Mouse (Mus musculus): Measurements from ENCODE around the gene Slc5a2.

Slc5a2 gene

DNA sequence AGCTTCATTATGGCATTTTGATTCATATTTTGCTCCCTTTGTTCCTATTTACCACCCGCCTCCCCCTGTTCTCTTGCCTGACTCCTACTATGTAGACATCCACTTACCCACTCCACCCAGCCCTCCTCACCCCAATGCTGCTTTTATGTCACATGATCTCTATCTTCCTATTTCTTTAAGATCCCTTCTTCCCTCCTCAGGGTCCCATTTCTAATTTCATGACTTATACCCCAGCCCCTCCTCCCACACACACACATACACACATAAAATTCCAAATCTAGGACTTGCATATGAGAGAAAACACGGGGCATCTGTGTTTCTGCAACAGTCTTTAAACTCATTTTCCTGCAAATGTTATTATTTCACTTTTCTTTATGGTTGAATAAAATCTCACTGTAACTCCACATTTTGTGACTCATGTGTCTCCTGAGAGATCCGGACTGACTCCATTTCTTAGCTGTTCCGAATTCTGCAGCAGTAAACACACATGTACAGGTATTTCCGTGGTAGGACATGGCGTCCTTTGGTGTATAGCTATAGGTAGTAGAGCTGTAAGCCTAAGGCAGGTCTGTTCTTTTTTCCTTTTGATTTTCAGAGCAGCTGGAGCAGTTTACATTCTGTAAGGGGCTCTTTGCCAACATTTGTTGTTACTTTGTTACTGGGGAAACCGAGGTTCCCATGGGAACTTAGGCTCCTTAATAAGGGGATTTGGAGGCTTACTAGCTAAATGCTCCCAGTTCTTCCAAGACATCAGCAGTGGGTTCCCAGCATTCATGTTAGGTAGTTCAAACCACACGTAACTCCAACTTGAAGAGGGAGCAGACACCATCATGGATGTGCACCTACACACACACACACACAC lies 33.3 kb downstream of the Slc5a2 start:
- peak; percentile 73 for DNase-seq (ENCODE audit: low read depth)

DNA sequence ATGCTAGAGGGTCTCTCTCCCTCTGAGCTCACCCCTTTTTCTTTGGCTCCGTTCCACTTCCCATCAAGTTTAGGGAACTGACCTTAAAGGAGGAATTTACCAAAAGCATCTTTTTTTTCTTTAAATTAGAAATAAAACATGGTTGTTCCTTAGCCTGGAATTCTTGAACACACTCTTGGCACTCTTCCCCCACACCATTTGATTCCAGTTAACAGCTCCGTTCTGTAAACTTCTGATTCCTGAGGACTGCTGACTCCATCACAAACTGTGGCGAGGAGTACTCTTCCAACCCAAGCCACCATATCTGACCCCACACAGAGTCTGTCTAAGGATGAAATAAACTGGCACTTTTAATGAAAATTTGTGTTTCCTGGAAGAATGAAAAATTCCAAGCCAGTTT lies 35.5 kb downstream of the Slc5a2 start:
- peak; percentile 76 for DNase-seq (ENCODE audit: low read depth)

DNA sequence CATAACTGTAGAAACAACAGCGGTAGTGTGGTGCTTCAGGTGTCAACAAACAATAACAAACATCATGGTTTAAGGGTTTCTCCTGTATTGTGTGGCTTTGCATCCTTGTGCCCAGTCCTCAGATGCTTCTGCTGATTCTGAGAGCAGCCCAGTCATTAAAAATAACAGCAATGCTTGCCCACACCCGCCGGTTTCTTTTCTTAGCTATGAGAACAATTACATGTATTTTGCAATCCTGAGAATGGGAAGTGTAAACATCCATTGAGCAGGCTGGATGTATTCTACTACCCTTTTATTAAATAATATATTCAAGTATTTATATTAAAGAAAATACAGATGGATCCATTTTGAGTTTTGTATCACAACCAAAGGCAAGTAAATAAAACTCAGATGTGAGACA lies 36.7 kb downstream of the Slc5a2 start:
- no peak for DNase-seq (ENCODE audit: low read depth)

DNA sequence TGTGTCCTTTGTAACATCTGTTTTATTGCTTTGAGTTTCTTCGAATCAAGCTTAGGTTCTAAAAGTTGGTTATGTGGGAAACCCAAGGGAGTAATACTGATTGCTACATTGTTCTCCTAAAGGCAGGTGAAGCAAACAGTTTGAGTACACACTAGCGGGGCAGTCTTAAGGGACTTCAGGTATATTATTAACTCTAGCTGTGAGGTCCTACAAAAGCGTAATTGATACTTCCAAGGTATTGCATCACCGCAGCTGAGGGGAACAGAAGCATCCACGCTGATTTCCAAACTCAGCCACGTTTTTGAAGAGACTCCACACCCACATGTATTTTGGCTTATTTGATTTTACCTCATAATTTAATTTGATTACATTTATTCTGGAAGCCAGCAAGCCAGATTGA lies 38.7 kb downstream of the Slc5a2 start:
- DNase-seq (ENCODE audit: low read depth), result no peak

DNA sequence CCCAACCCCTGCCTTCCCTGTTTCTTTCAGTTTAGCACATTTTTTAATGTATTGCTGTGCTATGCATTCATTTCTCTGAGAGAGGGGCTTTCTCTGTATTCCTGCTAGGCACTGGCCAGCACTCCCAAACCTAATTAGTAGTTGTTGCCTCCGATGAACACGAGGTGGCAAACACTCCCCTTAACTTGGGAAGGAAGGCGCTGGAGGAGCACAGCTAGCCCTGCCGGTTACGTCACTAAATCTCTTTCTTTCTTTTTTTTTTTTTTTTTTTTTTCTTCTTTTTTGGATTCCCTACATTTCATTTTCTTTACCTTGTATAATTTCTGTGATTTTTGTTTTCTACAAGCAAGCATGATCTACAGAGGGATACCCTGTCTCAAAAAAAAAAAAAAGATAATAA lies 39.5 kb downstream of the Slc5a2 start:
- peak; percentile 84 for DNase-seq (ENCODE audit: low read depth)

DNA sequence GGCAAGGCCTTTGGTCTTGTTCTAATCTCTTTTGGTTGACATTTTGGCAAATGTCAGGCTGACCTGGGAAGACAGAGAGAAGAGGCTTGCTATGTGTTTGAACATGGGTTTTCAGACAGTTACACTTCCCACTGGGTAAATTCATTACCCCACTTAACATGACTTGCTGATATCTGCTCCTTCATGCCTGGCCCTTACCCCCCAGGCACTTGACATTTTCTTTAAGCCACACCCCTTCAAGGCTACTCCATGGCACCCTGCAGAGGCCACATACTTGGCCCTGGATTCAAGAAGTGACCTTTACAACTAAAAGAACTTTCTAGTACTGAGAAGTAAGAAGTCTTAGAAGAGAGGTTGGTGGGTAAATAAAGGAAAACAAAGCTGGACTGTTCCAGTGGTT lies 42.4 kb downstream of the Slc5a2 start:
- DNase-seq (ENCODE audit: low read depth), result no peak

DNA sequence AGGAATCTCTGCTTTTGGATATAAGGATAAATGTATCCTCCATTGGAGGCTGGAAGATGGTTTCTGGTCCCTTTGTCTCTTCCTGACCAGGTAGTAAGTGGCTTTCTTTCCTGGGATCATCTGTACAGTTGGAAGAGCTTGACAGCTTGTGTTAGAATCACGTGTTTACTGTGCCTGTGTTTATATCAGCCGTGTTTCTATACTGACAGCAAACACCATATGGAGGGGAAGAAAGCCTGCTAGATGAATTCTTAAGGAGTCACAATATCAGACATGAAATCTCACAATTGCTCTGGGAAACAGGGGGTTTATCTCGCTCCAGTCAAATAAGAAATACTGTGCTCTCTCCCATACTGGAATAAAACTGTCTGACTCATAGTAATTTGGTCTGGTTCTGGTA lies 43.8 kb downstream of the Slc5a2 start:
- DNase-seq (ENCODE audit: low read depth), result no peak

DNA sequence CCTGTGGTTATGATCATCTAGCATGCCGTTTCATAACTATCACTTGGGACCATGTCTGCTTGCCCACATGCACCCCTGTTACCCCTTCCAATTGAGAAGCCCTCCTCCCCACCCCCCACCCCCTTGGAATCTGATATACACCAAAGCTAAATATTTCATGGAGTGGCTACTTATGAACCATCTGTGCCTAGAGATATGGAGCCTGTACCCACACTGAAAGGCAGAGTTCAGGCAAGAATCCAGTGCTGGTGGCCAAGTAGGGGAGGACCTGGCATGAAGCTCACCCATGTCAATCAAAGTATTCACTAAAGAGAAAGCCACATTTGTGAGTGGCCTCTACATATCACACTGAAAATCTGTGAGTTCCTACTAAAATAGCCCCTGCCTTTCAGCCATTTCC lies 44.3 kb downstream of the Slc5a2 start:
- peak; percentile 40 for DNase-seq (ENCODE audit: low read depth)

DNA sequence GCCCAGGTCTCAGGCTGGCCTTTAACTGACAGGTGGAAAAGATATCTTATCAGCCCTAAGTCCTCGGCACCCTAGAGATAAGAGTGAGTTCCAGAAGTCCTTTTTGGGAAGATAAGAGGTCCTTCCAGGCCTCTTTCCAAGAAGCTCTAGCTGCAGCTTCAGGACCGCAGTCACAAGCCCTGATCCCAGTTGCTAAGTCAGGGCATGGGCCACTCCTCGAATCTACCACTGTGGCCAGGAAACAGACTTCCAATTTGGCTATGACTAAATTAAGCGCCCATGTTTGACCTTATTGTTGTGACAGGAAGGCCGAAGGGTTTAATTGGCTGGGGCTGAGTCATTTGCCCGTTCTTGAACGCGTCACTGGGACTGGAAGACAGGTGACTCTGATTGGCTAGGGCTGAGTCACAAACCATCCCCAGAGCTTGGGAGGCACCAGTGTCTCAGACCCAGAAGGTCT lies 44.8 kb downstream of the Slc5a2 start:
- peak; percentile 69 for DNase-seq (ENCODE audit: low read depth)

DNA sequence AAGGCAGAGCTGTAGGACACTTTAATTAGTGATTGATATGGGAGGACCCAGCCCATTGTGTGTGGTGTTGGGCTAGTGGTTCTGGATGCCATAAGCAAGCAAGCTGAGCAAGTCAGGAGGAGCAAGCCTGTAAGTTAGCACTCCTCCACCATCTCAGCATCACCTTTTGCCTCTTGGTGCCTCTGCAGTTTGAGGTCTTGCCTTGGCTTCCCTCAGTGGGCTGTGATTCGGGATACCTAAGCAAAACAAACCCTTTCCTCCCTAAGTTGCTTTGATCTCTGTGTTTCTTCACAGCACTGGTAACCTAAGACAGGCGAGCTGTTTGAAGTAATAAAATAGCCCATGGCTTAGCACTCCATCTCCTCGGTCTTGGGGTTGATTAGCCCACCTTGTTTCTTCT lies 45.8 kb downstream of the Slc5a2 start:
- DNase-seq (ENCODE audit: low read depth), result no peak

DNA sequence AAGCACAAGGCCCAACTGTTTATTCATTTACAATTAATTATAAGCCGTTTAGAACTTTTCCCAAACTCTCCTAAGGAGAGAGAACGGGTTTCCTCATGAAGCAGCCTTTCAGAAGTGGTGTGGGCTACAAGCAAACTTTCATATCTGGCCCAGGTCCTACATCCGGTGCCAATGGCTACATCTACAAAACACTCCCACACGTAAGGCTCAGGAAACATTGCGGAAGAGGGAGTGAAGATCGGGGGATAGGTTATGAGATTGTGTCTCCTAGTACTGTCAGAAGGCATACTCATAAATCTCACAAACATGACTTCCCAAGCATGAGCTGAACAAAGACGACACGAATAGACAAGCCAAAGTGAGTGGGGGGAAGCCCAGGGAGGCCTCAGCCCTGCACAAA lies 46.4 kb downstream of the Slc5a2 start:
- DNase-seq (ENCODE audit: low read depth), result no peak

DNA sequence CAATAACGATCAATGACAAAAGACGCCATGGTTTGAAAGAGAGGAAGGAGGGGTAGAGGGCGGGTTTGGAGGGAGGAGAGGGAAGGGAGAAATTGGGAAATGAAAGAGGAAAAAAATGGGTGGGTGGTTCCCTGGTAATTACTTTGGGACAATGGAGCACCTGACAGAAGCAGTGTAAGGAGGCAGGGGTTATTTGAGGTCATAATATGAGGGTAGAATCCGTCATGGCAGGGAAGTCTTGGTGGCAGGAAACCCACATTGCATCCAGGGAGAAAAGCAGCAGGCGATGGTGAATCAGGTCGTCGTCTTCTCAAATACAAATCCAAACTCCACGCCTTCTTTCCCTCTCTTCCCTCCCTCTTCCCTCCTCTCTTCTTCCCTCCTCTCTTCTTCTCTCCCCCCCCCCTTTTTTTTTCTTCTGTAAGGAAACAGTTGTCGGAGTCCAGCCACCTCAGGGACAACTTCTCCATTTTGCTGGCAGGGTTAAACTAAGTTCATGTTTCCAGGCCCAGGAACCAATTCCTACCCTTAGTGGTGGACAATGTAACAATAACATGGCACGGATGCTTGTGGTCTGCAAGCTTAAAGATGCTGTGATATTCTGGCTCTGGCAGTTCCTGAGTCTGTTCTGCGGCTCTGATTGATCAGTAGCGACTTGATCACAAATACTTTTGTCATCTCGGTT lies 47.1 kb downstream of the Slc5a2 start:
- no peak for DNase-seq (ENCODE audit: low read depth)

DNA sequence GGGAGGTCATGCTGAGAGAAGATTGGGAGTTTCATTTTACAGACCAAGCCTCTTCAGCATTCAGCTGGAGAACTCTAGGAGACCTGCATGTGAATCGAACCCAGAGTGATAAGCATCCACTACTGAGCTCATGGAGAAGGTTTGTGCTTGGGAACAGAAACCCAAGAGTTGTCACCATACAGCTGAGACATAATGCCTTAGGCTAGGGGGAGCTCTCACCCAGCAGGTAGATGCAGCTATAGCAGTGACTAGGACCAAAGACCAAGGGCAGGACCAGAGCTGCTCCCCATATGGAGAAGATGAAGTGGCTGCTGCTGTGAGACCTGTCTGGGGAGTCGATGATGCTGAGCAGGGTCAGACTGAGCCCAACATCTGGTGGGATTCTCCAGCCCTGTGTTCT lies 48.1 kb downstream of the Slc5a2 start:
- no peak for DNase-seq (ENCODE audit: low read depth)

DNA sequence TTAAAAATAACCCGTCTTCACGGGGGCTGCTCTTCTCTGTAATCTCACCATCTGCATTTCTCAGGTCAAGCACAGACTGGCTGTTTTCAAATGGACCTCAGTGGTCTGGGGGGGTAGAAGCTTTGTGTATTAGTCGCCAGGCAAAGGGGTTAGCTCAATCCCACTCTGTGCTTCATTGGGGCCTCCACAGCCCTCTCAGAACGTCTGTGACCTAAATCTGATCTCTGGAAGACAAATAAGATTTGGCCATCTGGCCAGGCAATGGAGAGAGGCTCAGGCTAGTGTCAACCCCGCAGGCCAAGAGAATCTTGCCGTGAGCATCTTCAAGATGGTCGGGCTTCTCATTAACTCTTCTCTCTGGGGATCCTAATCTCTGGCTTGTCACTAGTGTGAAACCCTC lies 49.0 kb downstream of the Slc5a2 start:
- no peak for DNase-seq (ENCODE audit: low read depth)

DNA sequence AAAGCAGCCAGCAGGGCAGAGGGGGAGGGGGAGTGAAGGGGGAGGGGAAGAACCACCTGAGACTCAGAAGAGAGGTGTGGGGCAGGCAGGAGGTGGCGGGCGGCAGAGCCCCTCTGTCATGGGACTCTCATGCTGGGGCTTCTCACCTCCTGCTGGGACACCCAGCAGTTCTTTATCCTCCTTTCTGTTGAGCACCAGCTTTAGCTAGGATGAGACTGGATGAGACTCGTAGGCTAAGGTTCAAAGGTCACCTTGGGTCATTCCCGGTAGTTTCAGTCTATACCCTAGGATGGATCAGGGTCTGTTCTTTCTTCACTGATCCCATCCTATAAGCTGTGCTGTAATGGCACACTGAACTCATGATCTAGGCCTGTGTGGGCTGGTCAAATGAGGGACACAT lies 51.6 kb downstream of the Slc5a2 start:
- DNase-seq (ENCODE audit: low read depth), result no peak

DNA sequence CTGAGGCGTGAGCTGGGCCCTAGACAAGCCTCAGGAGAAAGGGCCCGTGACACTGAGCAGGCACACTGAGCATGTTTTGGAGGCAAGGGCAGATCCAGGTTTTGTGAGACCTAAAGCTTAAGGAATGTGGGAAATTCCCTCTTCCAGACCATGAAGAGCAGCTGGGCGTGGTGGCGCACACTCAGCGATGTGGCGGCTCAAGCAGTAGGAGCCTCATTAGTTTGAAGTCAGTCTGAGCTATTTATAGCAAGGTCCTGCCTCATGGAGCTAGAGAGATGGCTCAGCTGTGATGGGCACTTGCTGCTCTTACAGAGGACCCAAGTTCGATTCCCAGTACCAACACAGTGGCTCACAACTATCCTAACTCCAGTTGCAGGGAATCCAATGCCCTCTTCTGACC lies 53.7 kb downstream of the Slc5a2 start:
- DNase-seq (ENCODE audit: low read depth), result peak; percentile 74

DNA sequence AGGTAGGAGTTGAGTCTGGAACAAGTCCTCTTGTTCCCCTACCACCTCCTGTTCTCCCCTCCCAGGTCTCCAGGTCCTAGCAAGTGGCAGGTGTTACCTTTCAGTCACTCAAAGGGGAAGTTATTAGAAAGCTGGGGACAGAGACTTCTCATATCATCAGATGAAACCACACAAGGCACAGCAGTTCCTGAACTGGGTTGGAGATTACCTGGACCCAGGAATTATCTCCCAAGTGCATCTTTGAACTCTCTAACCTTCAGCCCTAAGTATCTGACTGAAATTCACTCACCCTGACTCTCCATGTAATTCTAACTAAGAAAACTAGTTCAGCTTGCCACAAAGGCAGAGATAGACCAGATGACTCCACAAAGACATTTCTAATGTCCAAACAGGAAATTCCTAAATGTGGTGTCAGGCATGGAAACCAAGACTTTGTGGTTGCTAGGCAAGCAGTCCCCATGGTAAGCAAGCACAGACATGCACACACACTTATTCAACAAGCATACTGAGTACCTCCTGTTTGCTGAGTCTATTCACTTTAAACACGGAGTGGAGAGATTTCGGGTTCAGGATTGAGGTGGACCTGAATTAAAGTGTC lies 54.9 kb downstream of the Slc5a2 start:
- DNase-seq (ENCODE audit: low read depth), result peak; percentile 69

DNA sequence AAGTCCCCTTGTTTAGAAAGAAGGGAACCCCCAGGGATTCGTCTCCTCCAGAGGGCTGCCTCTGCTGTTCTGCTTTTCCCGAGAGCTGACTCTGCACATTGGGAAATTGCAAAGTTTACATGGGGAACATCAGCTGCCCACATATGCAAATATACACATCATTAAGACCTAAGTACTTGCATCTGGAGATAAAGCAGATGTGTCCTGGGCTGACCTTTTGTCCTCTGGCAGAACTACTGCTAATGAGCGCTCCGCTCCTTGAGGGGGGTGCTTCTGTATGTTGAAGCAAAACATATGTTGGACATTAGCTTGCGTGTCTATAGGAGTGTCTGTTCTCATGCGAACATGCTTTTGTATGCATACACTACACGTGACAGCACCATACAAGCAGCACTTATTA lies 55.8 kb downstream of the Slc5a2 start:
- DNase-seq (ENCODE audit: low read depth), result no peak
